Mouse (Mus musculus) embryo, embryonic 10.5 days (tissue): ENCODE measurements around the gene Bsdc1.
"Not testable (repeated sequence)": the region's sequence is repeated elsewhere in the genome, so short reads cannot be mapped to it uniquely, and the experiment has no call there.

ENCODE experiments used
- DNase-seq: peaks from one replicate; pipeline ENCODE4 v3.0.0-alpha.2; 2015; ENCODE audit warnings: low spot score

The Bsdc1 gene

GRCm38 (mm10) chr4:129513891-129514290 lies 52.5 kb downstream of the Bsdc1 start:
- peak; percentile 46 for DNase-seq

DNA sequence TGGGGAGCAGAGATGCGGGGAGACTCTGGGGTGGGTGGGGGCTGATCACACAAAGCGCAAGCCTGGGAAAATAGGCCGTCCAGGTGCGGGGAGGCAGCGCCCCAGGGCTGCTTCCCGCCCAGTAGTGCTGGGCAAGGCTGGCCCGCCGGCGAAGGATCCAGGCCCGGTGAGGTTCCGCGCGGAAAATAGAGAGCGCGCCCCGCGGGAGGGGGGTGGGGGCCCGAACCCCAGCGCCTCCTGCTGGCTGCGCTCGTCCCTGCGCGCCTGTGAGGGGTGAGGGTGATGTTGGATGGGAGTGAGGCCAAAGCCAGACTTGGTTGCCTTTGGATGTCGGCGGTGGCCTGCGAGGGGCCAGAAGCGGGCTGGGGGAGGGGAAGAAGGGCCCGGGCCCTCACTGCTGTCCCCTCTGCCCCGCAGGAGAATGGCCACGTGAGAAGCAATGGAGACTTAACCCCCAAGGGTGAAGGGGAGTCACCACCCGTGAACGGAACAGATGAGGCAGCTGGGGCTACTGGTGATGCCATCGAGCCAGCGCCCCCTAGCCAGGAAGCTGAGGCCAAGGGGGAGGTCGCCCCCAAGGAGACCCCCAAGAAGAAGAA lies 53.0 kb downstream of the Bsdc1 start:
- DNase-seq, result peak; percentile 76

DNA sequence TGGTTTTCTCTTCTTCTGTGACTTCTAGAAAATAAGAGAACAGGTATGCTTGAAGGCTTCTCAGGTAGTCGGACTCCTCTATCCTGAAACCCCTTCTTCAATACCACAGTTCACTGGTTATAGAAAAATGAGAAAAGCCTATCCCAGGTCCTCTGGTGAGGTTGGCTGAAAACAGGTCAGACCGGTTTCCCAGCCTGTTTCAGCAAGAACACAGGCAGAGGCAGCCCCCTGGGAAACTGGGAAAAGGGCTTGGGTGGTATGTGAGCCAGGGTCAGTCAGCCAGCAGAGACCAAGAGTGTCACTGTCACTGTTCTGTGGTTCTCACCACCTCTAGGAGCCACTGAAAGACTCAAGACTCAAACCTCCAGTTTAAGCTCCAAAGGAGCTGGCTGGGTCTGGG lies 55.5 kb downstream of the Bsdc1 start:
- DNase-seq, result no peak

- DNase-seq, result no peak
Measured at GRCm38 (mm10) chr4:129518519-129518918, 57.1 kb downstream of the Bsdc1 start.

DNA sequence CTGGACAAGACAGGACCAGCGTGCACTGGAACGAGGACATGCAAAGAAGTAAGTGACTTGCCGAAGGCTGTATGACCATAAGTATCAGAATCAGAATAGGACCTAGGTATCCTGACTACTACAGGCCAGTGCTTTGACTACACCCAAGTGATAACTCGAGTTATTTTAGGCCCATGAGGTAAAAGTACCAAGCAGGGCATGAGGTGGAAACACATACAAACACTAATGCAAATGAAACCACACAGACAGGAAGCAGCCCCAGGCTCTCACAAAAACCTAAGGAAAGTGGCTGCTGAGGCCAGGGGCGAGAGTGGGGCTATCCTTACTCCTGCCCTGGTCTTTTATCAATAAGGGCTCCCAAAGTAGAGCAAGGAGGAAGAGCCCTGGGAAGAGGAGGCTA lies 64.0 kb downstream of the Bsdc1 start:
- no peak for DNase-seq

DNA sequence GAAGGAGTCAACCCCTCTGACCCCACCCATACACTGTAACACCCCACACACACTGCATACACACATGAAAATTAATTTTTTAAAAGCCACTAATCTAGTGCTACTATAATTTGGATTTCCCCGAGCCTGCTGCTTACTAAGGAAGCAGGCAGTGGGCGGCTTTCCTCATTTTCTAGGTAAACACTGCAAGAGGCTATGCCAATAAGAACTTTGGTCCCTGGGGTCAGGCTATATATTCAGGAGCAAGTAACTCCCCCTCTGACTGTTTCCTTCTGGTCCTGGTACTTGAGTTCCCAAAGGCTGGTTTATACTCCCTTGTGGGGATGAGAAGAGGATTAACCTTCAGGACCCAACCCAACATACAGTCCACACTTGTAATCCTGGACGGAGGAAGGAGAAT lies 64.5 kb downstream of the Bsdc1 start:
- no peak for DNase-seq

DNA sequence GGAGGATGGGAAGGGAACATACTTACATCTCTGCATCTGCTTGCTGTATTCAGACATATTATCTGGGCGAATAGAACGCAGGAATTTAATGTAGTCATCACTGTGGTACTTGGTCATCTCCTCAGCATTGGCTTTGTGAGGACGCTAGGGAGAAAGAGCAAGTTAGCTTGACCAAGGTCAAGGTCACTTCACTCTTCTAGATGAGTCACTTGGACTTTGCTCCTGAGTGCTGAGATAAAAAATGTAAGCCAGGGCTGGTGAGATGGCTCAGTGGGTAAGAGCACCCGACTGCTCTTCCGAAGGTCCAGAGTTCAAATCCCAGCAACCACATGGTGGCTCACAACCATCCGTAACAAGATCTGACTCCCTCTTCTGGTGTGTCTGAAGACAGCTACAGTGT lies 67.5 kb downstream of the Bsdc1 start:
- DNase-seq, result not testable (repeated sequence)
